Mouse (Mus musculus) layer of hippocampus, adult 2 months (tissue): ENCODE measurements around the gene Dgkd. TPM values are rescaled to one million over a fixed set of nuclear protein-coding genes. Genes with fewer than 3 reads are reported as not detected.

Source experiments
- DNase-seq, 2 experiments: peaks; one replicate each; pipeline ENCODE4 v3.0.0; 2022; ENCODE audit warnings: low spot score in 2 of 2
- H3K27ac ChIP-seq: fragments of 200-600 bp; 2 replicates; pipeline ENCODE4 v1.8.1; 2022
- H3K4me3 ChIP-seq: fragments of 200-600 bp; 2 replicates; pipeline ENCODE4 v1.8.1; 2022; ENCODE audit warnings: mild to moderate bottlenecking
- CTCF ChIP-seq: fragments of 200-600 bp; conservative IDR thresholded peaks from 2 replicates; pipeline ENCODE4 v1.8.1; 2022; ENCODE audit warnings: antibody characterized with exemption, mild to moderate bottlenecking, moderate library complexity
- total RNA-seq, 2 experiments: library from RNA; stranded (reverse); gene quantifications; 2 replicates each; pipeline ENCODE4 v1.2.3; 2021

Dgkd gene
- total RNA-seq, 2 experiments from 2014 or later, result 103 to 117 TPM

DNA sequence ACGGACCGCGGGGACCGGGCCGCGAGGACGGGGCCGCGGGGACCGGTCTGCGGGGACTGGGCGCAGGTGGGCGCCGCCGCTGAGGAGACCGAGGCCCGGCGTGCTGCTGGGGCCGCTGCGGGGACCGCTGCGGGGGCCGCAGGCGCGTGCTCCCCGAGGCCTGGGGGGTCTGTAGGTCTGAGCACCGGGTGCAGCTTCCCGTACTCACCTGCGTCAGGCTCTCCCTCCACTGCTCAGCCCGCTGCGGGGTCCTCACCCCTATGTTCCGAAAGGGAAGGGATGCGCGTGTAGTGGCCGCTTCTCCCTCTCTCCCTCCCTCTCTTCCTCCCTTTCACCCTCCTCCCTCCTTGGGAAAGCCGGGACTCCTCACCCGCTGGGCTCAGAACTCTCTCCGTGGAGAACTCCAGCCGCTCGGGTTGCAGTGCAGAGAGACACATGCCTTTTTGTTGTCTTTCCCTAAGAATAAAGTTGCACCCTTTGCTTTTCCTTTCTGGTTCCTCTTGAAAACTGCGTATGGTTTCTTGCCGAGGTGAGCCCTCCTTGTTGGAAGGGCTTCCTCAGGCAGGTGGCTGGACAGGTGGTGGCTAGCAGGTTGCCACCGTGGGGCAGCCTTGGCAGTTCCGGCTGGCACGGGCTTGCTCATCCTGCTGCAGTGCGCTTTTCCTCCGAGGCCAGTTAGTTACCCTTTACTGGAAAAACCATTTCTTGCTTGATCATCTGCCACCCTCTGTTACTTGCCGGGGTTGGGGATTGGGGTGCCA is 694 bp downstream of the Dgkd start:
- H3K27ac ChIP-seq, result peak overlapping the region; percentile 91
- DNase-seq, result no peak
- no peak for TF ChIP-seq CTCF
- peak overlapping the region; percentile 83 for H3K4me3 ChIP-seq

DNA sequence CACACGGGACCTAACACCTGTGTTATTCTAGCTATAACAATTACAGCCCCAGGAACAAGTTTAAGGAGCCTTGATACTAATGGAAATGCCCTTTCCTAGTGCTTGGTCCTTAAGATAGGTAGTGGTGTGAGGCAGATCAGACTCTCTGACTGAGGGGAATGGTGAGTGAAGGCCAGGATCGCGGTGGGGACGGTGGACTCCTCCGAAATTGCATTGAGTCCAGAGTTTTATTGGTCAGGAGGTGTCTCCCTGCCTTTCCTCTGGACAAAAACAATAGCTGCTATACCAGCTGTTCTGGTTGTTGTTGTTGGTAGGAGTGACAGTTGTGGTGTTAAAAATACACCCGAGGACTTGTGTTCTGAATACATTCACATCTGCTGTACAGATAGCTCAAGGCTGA is 1.3 kb downstream of the Dgkd start:
- peak overlapping the region; percentile 91 for H3K27ac ChIP-seq
- TF ChIP-seq CTCF, result no peak

GRCm38 (mm10) chr1:87854851-87855251 is 1.8 kb downstream of the Dgkd start:
- DNase-seq, result no peak
- H3K4me3 ChIP-seq, result peak overlapping the region; percentile 83
- peak overlapping the region; percentile 91 for H3K27ac ChIP-seq
- TF ChIP-seq CTCF, result no peak

More for the DNA sequence above, 1.3 kb downstream of the Dgkd start:
- DNase-seq, result no peak
- peak overlapping the region; percentile 83 for H3K4me3 ChIP-seq

DNA sequence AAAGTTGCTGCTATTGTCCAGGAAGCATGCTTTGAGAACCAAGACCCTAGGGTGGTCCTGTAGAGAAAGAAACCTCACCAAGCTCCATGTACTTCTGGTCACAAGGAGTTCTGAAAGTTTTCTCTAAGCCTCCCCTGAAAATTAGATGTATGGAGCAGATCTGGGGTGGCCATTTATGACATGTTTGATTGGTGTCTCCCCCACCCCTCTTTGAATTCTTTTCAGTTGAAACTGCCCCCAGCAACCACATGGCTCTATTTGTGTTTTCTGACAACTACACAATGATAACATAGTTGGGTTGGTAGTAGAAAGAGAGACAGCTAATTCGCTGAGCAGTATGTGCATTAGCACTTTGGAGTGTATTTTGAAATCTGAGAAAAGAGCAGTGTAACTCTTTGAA is 2.4 kb downstream of the Dgkd start:
- peak overlapping the region; percentile 91 for H3K27ac ChIP-seq
- peak overlapping the region; percentile 83 for H3K4me3 ChIP-seq
- no peak for TF ChIP-seq CTCF
- DNase-seq, result no peak

DNA sequence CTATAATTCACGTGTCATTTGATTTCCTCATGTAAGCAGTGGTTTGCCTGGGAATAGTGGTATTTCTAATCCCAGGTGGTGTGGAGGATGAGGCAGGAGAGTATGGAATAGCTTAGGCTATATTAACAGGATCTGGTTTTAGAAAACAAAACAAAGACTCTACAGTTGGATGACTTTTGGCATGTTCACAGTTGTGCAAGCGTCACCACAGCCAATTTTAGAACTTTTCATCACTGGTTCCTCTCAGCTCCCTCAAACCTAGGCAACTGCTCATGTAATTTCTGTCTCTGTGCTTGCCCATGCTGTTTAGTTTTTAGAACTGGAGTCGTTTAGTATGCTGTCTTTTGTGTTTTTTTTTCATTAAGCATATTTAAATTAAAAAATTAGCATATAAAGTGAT is 3.7 kb downstream of the Dgkd start:
- H3K4me3 ChIP-seq, result no peak overlapping the region; the same call in 1 of the 2 replicates
- TF ChIP-seq CTCF, result no peak
- peak overlapping the region; percentile 63 for H3K27ac ChIP-seq
- DNase-seq, result peak in 1 of 2 experiments; percentile 34

GRCm38 (mm10) chr1:87858031-87858430 is 4.9 kb downstream of the Dgkd start:
- DNase-seq, result no peak
- TF ChIP-seq CTCF, result no peak
- no peak overlapping the region for H3K4me3 ChIP-seq
- 0 out of 2 replicates have a peak overlapping the region, but pooled peaks have one; percentile 63 for H3K27ac ChIP-seq

DNA sequence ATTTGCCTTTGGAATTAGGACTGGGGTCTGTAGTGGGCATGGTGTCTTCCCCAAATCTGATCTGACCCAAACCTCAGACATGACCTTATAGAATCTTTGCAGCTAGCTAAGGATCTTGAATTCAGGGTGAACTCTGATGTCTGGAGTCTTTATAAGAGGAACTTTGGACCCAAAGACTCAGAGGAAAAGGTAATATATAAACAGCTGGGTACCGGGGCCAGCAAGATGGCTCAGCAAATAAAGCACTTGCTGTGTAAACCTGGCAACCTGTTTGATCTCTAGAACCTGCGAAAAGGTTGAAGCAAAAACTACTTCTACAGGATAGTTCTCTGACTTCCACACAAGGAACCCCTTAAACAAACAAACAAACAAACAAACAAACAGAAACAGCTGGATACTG is 5.4 kb downstream of the Dgkd start:
- no peak overlapping the region for H3K27ac ChIP-seq
- no peak for DNase-seq
- no peak overlapping the region for H3K4me3 ChIP-seq
- TF ChIP-seq CTCF, result no peak

DNA sequence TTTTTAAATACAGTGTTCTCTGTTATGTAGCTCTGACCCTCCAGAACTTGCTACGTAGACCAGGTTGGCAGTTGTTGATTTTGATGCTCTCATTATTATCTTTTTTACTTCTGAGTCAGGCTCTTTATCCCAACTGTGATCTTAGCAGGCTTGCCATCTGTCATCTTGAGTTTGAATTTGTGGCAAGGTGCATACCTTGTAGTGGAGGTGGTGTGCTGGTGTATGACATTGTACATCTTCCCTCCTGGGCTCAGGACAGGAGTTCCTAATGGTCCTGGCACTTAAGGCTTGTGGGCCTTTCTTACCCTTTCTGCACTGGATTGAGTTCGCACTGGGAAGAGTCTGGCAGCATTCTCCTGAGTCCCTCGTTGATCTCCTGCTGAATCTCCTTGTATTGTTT is 10.5 kb downstream of the Dgkd start:
- no peak for DNase-seq
- no peak overlapping the region for H3K27ac ChIP-seq
- no peak for TF ChIP-seq CTCF
- no peak overlapping the region for H3K4me3 ChIP-seq

DNA sequence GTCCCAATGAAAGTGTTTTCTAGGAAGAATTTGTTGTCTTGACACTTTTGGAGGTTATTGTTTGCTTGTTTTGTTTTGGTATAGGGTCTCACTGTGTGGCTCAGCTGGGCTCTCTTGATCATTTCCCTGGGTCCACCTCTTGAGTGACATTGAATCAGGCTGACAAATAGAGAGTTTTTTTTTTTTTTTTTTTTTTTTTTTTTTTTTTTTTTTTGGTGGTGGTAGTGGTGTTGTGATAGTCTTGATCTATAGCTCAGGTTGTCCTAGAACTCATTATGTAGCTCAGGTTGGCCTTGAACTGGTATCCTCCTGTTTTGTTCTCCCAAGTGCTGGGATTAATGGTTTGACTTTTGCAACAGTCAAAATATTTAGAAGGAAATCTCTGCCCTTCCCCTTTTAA is 11.8 kb downstream of the Dgkd start:
- H3K4me3 ChIP-seq, result no peak overlapping the region
- DNase-seq, result no peak
- H3K27ac ChIP-seq, result no peak overlapping the region
- TF ChIP-seq CTCF, result no peak

GRCm38 (mm10) chr1:87866672-87867071 is 13.6 kb downstream of the Dgkd start:
- no peak for TF ChIP-seq CTCF
- Histone ChIP-seq H3K4me3 (no peak overlapping the region), H3K27ac (peak overlapping the region; percentile 29; the same call in 1 of the 2 replicates)
- no peak for DNase-seq

- Histone ChIP-seq H3K27ac (no peak overlapping the region; the same call in 1 of the 2 replicates), H3K4me3 (no peak overlapping the region)
- DNase-seq, result no peak
- TF ChIP-seq CTCF, result no peak
Observed at GRCm38 (mm10) chr1:87871546-87871945, 18.5 kb downstream of the Dgkd start.

DNA sequence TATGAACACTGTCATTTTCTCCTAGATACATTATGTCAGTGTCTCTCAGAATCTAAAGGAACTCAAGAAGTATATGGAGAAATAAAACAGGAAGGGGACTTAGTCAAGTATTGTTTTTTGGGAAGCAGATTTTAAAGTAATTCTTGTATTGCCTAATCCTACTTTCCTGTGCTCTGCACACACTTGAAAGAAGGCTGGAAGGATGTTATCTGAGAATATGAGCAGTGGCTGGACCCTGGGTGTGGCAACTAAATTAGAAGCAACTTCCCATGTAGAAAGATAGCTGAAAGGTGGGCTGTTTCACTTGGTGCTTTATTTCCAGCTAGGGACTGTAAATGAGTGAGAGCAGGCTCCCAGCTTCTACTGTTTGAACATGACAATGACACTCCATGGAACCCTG is 20.0 kb downstream of the Dgkd start:
- no peak for TF ChIP-seq CTCF
- Histone ChIP-seq H3K4me3 (no peak overlapping the region), H3K27ac (no peak overlapping the region)
- no peak for DNase-seq

DNA sequence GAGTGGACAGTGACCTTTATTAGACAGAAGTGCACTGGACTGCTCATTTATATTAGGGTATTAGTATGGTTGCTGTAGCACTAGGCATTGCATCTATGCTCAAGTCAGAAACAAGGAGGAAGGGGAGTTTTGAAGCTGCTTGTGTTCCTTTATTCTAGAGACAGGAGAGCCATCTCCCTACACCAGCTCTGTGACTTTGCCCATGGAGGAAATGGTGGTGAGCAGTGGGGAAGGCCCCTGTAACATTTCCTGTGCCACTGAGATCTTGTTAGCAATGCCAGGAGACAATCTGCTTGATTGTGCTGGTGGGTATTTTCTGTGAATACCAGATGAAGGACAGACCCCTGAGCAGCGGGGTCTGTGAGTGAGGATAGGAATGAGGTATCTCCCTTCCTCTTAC is 23.0 kb downstream of the Dgkd start:
- TF ChIP-seq CTCF, result no peak

More for the DNA sequence above, 23.0 kb downstream of the Dgkd start:
- Histone ChIP-seq H3K27ac (no peak overlapping the region), H3K4me3 (no peak overlapping the region)
- no peak for DNase-seq
